Mouse (Mus musculus): Measurements from ENCODE around the gene Gm11127. TPM values are rescaled to one million over a fixed set of nuclear protein-coding genes. Genes with fewer than 3 reads are reported as not detected.
"Not testable (repeated sequence)": the region's sequence is repeated elsewhere in the genome, so short reads cannot be mapped to it uniquely, and the experiment has no call there.

The Gm11127 gene
- total RNA-seq (2021), result 10 to 100 TPM in 1 of 2 experiments, 1 to 10 TPM in 1; 5.4 to 10.0 TPM
- long read RNA-seq, experiment 1, result 0 reads
- long read RNA-seq, experiment 2, result 0 reads

GRCm38 (mm10) chr17:36058362-36058761 is at the start of gene Gm11127:
Gene Gm11127 (minus strand): TSS chr17:36058371.
- DNase-seq, result not testable (repeated sequence)

DNA sequence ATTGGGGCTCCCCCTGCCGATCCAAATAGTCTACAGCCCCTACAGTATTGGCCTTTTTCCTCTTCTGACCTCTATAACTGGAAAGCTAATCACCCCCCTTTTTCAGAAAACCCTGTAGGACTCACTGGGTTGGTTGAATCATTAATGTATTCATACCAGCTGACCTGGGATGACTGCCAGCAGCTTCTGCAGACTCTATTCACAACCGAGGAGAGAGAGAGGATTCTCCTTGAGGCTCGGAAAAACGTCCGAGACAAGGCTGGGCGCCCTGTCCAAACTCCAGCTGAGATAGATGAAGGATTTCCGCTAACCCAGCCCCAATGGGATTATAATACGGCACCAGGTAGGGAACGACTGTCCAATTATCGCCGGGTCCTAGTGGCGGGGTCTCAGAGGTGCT is 43.9 kb upstream of the Gm11127 start:
- DNase-seq, result not testable (repeated sequence)

GRCm38 (mm10) chr17:36099603-36100002 is 41.4 kb upstream of the Gm11127 start:
- not testable (repeated sequence) for DNase-seq

- DNase-seq, result no peak
Measured at GRCm38 (mm10) chr17:36093936-36094335, 35.8 kb upstream of the Gm11127 start.

DNA sequence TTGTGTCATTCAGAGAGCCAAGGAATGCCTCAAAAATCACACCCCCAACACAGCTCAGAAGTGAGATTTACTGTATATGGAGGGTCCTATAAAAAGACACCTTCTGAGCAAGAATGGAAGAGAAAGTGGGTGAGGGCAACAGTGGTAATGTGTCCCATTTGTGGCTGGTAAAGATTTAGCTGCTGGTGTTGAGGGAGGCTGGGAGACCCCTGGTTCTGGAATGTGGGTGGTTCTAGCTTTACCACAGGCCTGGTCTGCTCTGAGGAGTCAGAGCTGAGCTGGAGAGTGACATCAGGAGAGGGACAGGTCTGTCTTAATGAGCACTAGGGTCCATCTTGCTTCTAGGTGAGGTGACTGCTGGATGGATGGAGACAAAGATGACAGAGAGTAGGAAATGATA is 34.3 kb upstream of the Gm11127 start:
- DNase-seq, result not testable (repeated sequence)

DNA sequence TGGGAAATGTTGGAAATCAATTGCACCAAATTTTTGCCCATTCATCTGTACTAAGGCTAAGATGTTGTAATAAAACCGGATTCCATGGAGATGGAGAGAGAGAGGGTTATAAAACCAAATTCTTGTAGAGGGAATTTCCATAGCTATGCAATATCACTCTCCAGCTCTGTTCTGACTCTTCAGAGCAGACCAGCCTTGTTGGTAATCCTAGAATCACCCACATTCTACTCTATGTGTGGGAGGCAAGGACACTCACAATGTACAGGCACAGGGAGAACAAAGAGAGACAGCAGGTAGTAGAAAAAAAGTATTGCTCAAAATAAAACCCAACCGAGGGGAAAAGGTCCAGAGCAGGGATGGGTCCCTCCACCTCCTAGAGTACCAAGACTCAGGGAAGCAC is 33.8 kb upstream of the Gm11127 start:
- DNase-seq, result not testable (repeated sequence)

DNA sequence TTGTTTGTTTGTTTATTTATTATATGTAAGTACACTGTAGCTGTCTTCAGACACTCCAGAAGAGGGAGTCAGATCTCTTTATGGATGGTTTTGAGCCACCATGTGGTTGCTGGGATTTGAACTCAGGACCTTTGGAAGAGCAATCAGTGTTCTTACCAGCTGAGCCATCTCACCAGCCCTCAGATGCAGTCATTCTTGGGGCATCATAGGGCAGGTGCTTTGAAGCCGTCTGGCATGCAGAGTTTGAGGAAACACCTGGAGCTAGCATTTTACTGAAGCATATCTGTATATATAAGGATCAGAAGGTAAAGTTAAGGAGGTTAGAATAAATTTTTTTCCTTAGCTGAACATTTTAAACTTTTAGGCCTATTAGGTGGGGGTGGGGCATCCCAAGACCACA is 27.8 kb upstream of the Gm11127 start:
- not testable (repeated sequence) for DNase-seq

DNA sequence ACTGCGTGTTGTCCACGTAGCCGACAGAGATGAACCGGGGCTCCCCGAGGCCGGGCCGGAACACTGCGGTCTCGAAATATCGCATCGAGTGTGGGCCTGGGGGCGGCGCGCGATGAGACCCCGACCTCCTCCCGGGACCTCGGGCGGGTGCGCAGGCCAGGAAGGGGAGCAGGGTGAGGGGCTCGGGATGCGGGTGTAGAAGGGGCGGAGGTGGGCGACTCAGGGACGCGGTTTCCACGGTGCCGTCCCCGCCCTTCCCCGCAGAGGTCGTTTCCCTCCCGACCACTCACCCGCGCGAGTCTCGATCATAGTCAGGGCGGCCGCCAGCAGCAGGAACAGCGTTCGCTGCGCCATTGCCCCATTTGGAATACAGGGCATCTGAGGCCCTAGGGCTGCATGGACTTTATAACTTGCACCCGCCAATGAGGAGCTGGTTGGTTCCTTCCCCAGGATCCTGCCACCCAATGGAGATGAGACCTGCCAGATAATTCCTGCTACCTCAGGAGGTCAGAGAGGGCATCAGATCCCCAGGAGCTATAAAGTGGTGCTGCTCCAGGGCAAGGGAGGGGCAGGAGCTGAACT is 25.8 kb upstream of the Gm11127 start:
- no peak for DNase-seq

DNA sequence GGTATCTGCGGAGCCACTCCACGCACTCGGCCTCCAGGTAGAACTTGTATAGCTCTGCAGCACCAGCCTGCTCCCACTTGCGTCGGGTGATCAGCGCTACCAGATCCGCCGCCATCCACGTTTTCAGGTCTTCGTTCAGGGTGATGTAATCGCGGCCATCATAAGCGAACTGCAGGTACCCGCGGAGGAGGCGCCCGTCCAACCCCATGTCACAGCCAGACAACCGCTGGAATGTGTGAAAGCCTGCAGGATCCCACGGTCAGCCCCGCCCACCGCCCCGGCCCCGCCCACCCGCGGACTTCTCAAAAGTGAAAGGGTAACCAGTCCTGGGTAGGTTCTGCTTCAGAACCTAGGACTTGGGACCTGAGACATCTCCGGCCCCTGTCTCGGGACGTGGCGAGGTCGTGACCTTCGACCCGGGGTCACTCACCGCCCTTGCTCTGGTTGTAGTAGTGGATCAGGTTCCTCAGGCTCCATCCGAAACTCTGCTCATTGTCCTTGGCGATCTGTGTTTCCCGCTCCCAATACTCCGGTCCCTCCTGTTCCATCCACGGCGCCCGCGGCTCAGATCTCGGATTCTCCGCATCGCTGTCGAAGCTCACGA is 25.2 kb upstream of the Gm11127 start:
- peak; percentile 35 to 36 for DNase-seq

DNA sequence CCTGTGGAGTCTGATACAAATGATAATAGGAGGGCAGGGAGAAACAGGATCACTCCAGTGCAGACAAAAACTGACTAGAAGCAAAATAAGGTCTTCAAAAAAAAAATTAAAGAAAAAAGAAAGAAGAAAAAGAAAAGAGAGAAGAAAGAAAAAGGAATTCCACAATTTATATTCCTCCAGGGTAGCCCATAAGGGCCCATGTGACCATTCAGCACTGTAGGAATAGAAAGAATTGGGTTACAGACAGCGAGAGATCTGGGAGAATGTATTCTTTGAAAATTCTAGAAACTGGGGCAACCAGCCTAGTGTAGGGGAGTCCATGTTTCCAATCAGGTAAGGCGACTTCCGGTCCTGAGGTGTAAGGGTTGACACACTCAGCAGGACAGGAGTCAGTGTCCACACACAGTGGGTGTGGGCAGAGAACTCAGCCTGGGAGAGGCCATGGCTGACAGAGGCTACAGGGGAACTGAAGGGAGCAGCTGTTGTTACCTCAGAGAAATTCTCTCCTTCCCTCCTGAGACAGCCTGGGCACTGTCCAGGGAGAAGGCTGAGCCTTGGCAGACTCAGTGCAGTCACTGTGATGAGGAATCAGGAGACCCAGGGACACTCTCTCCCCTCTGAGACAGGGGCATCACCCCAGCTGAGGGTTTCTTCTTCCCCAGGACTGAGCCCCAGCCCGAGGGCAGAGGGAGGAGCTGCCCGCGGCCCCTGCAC is 24.5 kb upstream of the Gm11127 start:
- DNase-seq, result not testable (repeated sequence)

GRCm38 (mm10) chr17:36081901-36082300 is 23.7 kb upstream of the Gm11127 start:
- not testable (repeated sequence) for DNase-seq

DNA sequence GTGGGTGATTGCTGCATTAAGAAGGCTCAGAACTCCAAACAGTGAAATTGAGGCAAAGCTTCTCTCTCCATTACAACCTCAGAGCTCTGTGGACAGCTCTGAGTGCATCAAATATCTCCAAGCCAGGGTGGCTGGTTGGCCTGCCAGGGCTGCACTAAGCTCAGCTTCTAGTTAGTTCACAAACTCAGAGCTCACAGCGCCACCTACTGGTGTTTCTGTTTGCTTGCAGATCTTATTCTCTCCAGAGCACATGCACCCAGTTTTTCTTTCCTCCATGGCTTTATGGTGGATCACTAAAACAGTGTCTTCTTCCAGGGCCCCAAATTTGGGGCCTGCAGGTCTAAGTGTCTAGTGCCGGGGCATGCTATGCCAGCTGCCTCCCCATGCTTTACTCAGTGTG is 2.7 kb upstream of the Gm11127 start:
- DNase-seq, result peak; percentile 87 to 93

DNA sequence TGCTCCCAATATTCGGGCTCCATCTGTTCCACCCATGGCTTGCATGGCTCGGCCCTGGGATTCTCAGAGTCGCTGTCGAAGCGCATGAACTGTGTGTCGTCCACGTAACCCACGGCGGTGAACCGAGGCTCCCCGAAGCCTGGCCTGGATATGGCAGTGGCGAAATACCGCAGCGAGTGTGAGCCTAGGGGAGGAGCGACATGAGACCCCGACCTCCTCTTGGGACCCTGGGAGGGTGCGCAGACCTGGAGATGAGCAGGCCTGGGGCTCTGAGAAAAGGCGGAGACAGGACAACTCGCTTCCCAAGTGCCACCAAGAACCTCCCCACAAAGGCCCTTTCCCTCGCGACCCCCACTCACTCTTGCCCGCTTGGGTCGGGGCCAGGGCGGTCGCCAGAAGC is 244 bp downstream of the Gm11127 start:
- not testable (repeated sequence) for DNase-seq

- no peak for DNase-seq
Measured at GRCm38 (mm10) chr17:36043286-36043685, 14.9 kb downstream of the Gm11127 start.

- peak; percentile 85 to 95 for DNase-seq
Measured at GRCm38 (mm10) chr17:36042610-36043169, 15.5 kb downstream of the Gm11127 start, which contains the start of the genes H2-T22 and Gm6034. Gene H2-T22 (minus strand): TSS chr17:36042747. Gene Gm6034 (plus strand): TSS chr17:36042961.

- peak; percentile 35 to 50 for DNase-seq
Measured at GRCm38 (mm10) chr17:36042055-36042454, 16.1 kb downstream of the Gm11127 start.

- not testable (repeated sequence) for DNase-seq
Measured at GRCm38 (mm10) chr17:36040604-36041003, 17.6 kb downstream of the Gm11127 start.

DNA sequence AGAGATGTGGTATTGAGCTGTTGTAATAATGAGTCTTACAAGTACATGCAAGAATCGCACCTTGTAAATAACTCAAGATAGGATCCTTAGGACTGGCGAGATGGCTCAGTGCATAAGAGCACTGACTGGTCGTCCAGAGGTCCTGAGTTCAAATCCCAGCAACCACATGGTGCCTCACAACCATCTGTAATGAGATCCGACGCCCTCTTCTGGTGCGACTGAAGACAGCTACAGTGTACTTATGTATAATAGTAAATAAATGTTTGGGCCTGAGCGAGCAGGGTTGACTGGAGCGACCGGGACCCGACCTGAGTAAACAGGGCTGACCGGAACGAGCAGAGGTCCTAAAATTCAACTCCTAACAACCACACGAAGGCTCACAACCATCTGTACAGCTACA is 22.0 kb downstream of the Gm11127 start:
- not testable (repeated sequence) for DNase-seq

DNA sequence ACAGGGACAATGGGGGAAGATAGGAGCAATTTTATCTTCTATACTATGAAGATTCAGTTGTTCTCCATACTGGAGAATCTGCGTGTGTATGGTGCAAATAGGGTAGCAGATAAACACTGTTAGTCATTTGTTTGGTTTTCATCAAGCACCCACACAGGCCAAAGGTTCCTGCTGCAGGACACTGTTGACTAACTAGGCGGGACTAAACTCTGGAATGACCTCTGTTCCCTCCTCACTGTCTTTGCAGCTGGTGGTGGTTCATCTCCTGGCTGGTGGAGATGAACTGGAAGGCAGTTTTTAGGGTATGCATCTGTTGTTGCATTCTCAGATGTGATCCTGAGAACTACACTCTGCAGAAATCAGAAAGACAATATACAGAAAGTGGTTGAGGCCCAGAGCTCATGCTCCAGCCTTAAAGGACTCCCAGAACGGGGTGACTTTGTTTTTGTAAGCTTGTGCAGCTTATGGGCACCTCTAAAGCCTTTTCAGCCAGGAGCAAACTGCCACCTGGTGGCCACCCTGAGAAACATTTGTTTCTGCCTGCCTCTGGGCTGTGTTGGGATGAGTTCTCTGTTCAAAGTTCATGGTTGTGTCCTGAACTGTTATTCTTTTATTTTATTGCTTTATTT is 23.0 kb downstream of the Gm11127 start:
- DNase-seq, result peak; percentile 76 to 77

DNA sequence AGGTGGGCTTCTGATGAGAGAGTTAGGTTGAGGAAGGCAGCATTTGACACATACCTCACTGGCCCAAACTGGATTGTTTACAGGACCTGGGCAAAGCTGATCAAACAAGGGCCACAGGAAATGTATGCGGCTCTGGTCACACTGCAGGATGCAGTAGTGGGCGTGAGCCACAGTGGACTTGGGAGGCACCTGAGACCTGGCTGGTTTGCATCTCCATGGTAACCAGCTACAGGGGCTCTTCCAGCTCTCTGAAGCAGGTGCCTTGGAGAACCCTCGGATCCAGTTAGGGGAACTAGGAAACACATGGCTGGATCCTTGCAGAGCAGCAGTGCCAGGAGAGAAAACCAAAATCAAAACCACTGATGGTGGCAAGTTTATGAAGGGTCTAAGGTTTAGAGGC is 23.6 kb downstream of the Gm11127 start:
- not testable (repeated sequence) for DNase-seq

GRCm38 (mm10) chr17:36032351-36032875 is 25.8 kb downstream of the Gm11127 start, which contains the start of gene H2-T23:
Gene H2-T23 (minus strand): TSS chr17:36032855.
- peak; percentile 78 to 83 for DNase-seq

Data from heart, adult 18-20 months (tissue).